Mouse (Mus musculus): ENCODE data around the gene Smarcad1.
"Not testable (repeated sequence)": the region's sequence is repeated elsewhere in the genome, so short reads cannot be mapped to it uniquely, and the experiment has no call there.

The Smarcad1 gene

DNA sequence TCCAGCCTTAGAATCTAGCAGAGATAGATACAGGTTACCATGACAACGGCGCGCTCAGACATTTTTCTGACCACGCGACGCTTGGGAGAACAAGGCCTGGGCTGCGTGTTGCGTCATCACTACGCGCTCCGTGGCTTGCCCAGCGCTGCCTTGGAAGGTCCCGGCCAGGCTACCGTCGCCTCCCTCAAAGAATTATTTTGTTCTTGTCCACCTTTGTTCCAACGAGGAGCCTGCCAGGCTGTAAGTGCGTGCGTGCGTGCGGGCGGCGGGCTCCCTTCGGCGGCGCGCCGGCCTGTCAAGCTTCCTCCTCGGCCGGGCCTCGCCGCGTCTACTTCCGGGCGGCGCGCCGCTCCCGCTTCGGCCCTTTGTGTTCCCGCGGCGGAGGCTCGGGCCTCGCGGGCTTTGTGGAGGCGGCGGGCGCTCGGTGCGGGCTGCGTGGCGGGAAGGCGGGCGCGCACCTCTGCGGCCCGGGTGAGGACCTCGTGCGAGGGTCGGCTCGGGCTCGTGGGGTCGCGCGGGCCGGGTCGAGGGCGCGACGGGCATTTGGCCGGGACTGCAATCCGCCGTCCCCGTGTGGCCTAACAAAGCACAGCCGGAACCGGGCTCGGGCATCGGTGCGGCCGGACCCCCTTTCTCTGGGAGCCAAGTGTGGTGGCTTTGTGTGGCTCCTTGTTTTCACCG lies at the start of gene Smarcad1:
Gene Smarcad1, plus strand, starts transcription at position 93 of the 681 bp plus-strand sequence.
- peak; percentile 93 for DNase-seq (ENCODE audit: extremely low spot score, low spot score)

DNA sequence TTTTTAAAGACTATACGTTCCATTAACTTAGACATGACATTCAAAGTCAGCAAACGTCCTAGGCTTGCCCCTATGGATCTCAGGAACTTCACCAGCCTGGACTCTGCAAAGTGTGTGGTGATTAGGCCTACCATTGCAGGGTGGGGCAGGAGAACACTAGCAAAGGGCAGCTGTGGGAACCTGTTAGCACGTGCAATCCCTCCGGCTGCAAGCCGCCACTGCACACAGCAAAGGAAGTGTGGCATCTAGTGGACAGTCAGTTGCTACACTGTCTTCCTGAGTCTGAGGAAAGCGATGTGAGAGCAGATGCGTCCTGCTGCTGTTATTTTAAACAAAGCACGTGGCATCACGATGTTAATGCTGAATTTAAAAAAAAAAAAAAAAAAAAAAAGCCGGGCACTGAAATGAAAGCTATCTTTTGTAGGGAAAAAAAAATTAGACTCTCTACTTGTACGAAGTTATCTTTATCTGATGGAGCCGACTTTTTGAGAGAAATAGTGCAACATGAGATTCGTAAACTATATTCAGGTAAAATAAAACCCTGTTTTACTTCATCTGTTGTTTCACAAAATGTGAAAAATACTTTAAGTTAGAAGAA lies 45.5 kb upstream of the Smarcad1 start:
- DNase-seq (ENCODE audit: extremely low spot score, low spot score), result peak; percentile 14

DNA sequence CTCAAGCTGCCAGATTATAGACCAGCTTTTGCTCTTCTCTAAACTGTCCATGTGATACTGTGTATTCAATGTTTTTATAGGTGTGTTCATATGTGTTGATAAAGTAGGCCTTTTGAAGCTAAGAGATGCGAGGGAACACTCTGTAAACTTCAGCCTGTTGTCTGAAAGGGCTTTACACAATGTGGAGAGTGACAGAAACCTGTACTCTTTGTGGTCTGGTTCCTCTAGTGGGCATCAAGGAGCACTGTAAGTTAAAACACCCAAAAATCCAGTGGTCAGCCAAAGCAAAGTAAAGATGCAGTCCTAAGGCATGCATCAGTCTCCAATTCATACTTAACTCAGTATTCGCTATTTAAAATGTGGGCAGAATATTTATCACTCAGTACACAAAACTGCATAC lies 44.6 kb upstream of the Smarcad1 start:
- no peak for DNase-seq (ENCODE audit: extremely low spot score, low spot score)

- DNase-seq (ENCODE audit: extremely low spot score, low spot score), result not testable (repeated sequence)
Measured at GRCm38 (mm10) chr6:65000757-65001156, 41.6 kb upstream of the Smarcad1 start.

- DNase-seq (ENCODE audit: extremely low spot score, low spot score), result no peak
Measured at GRCm38 (mm10) chr6:65002196-65002595, 40.2 kb upstream of the Smarcad1 start.

DNA sequence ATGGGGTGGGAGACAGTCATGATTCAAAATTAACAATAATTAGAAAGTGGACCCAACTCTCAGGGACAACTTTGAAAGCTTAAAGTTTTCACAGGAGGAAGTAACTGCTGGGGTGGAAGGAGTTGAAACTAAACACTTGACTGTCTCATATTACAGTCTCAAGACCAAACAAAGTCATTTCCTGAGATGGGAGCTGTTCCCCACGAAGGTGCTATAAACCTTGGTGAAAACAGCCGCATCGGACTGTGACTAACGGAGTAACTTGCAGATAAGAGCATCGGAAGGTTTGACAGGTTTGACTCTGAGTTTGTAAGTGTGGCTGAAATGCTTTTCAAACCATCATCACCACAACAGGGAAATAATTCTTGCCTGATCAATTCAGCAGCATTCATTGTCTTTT lies 33.5 kb upstream of the Smarcad1 start:
- DNase-seq (ENCODE audit: extremely low spot score, low spot score), result no peak

DNA sequence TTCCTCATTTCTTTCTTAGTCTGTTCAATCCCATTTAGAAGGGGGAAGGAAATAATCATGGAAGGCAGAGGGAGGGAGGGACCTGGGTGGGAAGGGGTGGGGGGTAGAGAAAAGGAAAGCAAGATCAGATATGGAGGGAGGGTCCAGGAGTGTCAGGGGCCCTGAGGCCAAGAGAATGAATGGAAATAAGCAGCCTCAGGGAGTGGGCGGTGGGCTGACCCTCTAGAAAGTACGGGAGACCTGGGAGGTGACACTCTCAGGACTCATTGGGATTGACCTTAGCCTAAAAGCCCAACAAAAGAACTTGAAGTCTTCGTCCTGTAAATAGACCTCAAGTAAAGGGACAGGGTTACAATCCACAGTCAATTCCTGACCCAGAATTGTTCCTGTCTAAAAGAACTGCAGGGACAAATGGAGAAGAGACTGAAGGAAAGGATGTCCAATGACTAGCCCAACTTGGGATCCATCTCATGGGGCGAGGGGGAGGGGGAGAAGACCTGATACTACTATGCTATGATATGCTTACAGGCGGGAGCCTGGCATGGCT lies 30.9 kb upstream of the Smarcad1 start:
- no peak for DNase-seq (ENCODE audit: extremely low spot score, low spot score)

GRCm38 (mm10) chr6:65012142-65012541 lies 30.2 kb upstream of the Smarcad1 start:
- DNase-seq (ENCODE audit: extremely low spot score, low spot score), result no peak

- no peak for DNase-seq (ENCODE audit: extremely low spot score, low spot score)
Measured at GRCm38 (mm10) chr6:65017566-65017965, 24.8 kb upstream of the Smarcad1 start.

GRCm38 (mm10) chr6:65018966-65019365 lies 23.4 kb upstream of the Smarcad1 start:
- not testable (repeated sequence) for DNase-seq (ENCODE audit: extremely low spot score, low spot score)

DNA sequence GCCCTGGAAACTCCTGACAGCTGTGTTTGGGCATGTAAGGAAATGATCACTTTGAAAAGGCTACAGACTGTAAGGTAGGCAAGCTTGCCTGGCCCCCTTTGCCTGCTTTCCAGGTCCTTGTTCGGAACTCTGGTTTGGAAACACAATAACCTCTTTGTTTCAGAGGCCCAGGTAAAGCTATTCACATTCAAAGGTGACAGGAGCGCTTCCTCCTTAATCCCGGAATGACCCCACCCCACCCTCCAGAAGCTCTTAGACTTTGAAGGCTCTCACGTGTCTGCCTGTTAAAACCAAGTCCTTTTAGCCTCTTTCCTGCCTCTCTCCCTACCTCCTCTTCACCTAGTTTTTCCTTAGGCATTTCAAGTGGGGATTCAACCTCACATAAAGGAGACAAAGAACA lies 20.5 kb upstream of the Smarcad1 start:
- DNase-seq (ENCODE audit: extremely low spot score, low spot score), result no peak

DNA sequence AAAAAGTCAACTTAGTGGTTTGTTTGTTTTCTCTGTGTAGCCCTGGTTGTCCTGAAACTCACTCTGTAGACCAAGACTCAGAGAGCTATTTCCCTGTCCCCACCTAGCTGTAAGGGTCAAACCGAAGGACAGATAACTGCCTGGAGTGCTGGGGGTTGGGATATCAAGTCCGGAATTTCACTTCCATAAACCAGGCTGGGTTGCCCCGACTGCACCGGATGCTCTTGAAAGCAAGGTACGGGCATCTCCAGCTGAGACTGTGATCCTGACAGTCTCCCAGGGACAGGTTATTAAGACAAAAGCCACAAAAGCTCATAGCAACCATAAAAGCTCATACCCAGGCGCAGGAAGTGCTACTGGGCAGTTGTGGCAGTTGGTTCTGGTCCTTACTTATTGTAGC lies 19.3 kb upstream of the Smarcad1 start:
- DNase-seq (ENCODE audit: extremely low spot score, low spot score), result no peak

DNA sequence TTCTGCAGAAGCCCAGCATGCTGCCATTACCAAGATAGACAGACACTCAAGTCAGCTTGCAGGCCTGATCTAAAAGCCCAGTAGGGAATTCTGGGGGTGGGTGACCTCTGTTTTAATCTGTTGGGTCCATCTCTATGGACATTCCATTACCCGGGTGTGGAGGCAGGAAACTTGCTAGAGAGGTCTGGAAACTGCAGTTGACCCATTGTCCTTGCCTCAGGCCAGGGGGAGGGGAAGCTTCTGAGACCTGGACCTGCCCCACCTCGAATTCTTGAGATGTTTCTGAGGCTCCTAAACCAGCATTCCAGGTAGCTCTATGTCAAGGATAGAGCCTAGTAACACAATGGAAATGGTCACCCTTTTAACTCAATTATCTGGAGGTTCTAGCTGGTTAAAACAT lies 17.7 kb upstream of the Smarcad1 start:
- DNase-seq (ENCODE audit: extremely low spot score, low spot score), result no peak

DNA sequence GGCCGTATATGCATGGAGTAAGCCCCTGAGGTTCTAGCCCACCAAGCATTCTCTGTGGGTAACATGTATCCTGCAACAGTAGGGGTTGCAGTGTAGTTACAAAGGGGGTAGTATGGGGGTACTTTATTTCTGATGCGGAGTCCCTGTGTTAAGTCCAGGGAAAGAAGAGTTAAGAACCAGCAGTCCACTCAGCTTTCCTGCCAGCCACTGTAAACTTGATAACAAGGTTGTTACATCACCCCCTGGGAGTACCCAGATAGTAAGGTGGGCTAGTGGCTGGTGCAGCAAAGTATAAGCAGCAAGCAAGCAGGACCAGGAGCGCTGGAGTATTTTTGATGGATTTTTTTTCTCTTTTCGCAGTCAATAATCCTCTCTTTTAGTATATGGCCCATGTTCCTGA lies 17.3 kb upstream of the Smarcad1 start:
- no peak for DNase-seq (ENCODE audit: extremely low spot score, low spot score)

DNA sequence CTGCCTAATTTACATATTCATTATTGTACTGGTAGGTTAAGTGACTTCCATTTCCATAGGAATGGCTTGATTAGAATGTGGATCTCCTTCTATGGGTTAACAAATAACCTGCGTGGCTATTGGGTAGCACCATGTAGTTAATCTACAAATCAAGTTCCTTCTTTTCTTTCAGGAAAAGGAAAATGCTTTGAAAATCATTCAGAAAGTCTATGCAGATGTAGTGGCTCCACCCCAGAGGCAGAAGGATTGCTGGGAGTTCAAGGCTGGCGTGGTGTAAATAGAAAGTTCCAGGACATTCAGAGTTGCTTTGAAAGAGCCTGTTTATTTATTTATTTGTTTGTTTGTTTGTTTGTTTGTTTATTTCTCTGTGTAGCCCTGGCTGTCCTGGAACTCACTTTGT lies 7.7 kb upstream of the Smarcad1 start:
- DNase-seq (ENCODE audit: extremely low spot score, low spot score), result no peak

DNA sequence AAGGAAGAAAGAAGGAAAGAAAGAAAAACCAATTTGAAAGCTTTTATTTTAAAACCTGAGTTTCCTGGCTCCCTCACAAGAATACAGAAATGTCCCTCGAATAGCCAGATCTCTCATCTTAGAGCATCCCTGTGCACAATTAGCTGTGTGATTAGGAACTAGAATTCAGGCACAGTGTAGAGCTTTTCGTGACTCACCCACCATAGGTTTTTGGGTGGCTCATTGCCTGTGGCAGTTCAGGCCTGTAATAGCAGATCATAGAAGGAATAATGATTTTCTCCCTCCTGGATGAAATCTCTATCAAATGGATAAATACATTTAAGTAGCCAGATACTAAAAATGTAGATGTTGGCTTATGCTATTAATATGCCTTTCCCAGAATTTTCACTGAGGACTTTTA lies 6.9 kb upstream of the Smarcad1 start:
- DNase-seq (ENCODE audit: extremely low spot score, low spot score), result no peak

GRCm38 (mm10) chr6:65041932-65042331 lies 451 bp upstream of the Smarcad1 start:
- no peak for DNase-seq (ENCODE audit: extremely low spot score, low spot score)

GRCm38 (mm10) chr6:65043241-65043640 lies 858 bp downstream of the Smarcad1 start:
- DNase-seq (ENCODE audit: extremely low spot score, low spot score), result no peak

DNA sequence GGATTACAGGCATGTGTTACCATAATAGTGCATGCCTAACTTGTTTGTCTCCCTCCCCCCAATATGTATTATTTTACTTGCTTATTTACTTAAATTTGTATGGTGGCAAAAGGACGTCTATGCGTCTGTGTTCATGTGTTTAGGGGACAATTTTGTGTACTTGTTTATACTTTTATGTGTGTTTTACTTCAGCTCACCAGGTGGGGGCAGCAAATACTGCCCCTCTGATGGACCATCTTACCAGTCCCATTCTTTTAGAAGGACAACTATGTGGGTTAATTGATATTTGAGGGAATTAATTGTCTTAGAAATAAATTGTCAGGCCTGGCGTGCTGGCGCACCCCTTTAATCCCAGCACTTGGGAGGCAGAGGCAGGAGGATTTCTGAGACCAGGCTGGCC lies 6.7 kb downstream of the Smarcad1 start:
- no peak for DNase-seq (ENCODE audit: extremely low spot score, low spot score)

GRCm38 (mm10) chr6:65056620-65057019 lies 14.2 kb downstream of the Smarcad1 start:
- no peak for DNase-seq (ENCODE audit: extremely low spot score, low spot score)

DNA sequence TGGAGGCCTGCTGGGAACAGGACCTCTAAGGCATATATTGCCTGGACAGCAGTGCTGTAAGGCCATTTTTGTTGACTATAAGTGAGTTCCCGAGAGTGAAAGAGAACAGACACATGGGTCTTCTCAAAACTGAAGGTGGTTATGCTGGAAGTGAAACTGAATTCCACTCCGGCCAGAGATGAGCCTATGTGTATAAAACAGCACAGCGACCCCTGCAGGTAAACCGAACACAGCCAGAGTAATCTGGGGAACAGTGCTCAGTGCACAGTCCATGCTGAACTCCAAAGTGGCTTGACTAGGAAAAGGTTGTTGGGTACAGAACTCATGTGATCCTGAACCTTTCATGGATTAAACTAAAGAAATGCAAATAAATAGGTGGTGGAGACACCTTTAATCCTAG lies 14.8 kb downstream of the Smarcad1 start:
- not testable (repeated sequence) for DNase-seq (ENCODE audit: extremely low spot score, low spot score)

- DNase-seq (ENCODE audit: extremely low spot score, low spot score), result no peak
Measured at GRCm38 (mm10) chr6:65061049-65061448, 18.7 kb downstream of the Smarcad1 start.

GRCm38 (mm10) chr6:65075201-65075600 lies 32.8 kb downstream of the Smarcad1 start:
- DNase-seq (ENCODE audit: extremely low spot score, low spot score), result no peak
